Mouse (Mus musculus): ENCODE results near the gene Dok3. TPM values are rescaled to one million over a fixed set of nuclear protein-coding genes. Genes with fewer than 3 reads are reported as not detected.
"Not testable (repeated sequence)": the region's sequence is repeated elsewhere in the genome, so short reads cannot be mapped to it uniquely, and the experiment has no call there.

Dok3 gene
- total RNA-seq (2022), result 1 to 10 TPM; 3.7 to 6.3 (median 5.2) TPM

DNA sequence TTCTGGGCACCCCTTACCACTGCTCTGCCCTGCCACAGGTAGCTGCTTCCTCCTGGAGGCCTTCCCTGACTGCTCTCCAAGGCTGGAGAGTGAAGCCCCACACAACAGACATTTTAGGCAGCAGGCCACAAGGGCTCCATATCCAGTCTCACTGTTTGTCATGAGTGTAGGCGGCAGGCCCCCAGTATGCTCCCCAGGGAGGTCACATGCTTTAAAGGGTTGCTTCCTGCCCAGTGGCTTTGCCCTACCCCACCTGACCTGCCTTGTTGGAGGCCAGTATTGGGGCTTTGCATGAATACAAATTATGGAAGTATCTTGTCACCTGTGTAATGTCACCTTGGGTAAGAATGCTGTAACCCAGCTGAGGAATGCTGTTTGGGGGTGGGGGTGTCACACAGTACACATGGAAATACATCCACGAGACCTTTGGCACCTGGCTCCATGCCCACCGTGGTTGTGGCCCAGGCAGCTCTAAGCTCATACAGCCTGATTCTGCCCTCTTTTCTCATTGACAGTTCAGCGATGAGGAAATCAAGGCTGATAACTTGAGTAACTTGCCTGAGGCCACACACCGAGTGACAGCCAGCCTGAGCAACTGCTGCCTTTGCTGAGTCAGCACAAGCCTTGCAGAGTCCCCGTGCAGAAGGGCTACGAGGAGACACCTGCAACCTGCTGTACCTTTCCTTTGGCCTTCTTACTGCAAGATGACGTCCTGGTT, at the start of gene Dok3:
Gene Dok3, minus strand, starts transcription at position 99 of the 718 bp plus-strand sequence.
- no peak for DNase-seq (ENCODE audit: low spot score in 2 of 2)

DNA sequence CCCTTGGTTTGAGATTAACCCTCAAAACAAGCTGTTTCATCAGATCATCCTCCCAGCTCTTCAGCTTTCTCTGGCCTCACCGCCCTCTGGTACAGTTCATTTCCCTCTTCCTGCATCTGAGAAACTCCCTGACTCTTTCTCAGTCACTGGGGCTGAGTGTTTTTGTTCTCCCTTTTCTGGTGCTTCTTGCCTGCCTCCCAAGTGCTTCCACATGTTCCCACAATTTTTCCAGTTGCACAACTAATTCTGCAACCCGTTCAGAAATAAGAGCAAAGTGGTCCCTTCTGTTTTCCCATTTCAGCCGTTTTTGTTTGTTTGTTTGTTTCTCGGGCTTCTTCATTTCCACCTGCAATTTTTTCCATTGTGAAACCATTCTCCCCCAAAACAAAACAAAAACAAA, 49.0 kb upstream of the Dok3 start:
- DNase-seq (ENCODE audit: low spot score in 2 of 2), result no peak

DNA sequence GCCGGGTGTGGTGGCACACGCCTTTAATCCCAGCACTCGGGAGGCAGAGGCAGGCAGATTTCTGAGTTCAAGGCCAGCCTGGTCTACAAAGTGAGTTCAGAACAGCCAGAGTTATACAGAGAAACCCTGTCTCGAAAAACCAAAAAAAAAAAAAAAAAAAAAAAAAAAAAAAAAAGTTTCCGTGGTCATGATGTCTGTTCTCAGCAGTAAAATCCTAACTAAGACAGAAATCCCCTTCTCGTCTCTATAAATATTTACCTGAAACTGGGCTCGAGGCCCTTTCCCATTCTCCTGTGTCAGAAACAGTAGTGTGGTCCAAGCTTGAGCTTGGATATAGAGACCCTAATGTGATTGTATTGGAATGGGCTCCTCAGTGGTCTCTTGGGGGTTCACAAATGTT, 47.8 kb upstream of the Dok3 start:
- DNase-seq (ENCODE audit: low spot score in 2 of 2), result not testable (repeated sequence)

DNA sequence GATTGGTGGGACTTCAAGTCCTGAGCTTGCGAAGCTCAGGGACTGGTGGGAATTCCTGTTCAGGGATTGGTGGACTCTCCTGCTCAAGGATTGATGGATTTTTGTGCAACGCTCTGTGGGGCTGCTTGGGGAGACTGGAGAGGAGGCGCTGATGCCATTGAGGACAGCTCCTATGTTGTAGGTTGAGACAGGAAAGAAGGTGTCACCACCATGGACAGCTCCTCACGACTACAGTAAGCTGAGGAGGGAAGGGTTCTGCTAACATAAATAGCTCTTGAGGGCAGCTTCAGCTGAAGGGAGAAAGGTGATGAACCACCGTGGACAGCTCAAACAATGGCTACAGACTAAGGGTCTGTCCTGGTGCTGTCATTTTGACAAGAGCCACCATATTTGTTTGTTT, 46.8 kb upstream of the Dok3 start:
- DNase-seq (ENCODE audit: low spot score in 2 of 2), result no peak

DNA sequence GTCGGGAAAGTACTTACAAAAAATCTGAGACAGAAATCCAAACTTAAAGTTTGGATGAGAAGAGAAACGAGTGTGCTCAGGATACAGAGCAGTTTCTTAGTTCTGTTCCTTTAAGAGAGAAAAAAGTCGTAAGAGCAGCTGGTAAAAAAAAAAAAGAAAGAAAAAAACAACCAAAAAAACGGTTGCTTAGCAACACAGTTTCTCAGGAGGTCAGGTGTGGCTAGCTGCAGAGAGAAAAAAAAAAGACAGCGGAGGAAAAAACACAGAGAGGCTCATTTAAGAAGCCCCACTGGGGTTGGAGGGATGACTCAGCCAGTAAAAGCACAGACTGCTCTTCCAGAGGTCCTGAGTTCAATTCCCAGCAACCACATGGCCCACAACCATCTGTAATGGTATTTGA, 45.2 kb upstream of the Dok3 start:
- DNase-seq (ENCODE audit: low spot score in 2 of 2), result no peak

DNA sequence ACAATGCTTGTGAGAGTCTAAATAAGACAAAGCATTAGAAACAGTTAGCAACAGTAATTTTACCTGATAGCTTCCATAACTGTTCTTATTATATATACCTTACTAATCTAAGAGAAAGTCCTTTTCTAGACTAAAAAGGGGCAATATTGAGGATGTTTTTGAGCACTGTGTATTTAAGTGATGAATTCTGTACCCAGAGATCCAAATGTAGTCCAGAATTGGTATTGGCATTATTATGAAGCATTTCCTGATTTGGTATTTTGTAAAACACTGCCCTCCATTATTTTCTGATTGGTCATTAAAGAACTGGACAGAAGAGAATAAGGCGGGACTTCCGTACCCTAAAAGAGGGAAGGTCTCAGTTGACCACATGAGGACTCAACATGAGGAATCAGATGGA, 44.3 kb upstream of the Dok3 start, which contains the start of gene Tmed9:
Gene Tmed9, plus strand, starts transcription at position 301 of the 400 bp plus-strand sequence.
- DNase-seq (ENCODE audit: low spot score in 2 of 2), result no peak

DNA sequence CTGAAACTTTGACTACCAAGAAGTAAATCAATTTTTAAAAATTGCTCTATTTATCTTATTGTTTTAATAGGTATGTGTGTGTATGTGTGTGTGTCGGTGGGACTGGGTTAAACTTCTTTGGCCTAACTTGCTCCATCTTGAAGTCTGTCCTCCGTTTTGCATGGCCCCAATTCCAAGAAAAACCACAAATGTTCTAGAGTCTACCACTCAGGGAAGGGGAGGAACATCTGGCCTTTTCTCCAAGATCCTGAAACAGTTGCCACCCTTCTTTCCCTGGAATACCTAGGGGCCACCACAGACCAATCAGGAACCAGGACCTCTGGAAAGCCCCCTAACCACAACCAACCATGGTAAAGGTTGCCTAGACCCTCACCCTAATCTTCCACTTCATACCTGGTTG, 42.9 kb upstream of the Dok3 start:
- no peak for DNase-seq (ENCODE audit: low spot score in 2 of 2)

DNA sequence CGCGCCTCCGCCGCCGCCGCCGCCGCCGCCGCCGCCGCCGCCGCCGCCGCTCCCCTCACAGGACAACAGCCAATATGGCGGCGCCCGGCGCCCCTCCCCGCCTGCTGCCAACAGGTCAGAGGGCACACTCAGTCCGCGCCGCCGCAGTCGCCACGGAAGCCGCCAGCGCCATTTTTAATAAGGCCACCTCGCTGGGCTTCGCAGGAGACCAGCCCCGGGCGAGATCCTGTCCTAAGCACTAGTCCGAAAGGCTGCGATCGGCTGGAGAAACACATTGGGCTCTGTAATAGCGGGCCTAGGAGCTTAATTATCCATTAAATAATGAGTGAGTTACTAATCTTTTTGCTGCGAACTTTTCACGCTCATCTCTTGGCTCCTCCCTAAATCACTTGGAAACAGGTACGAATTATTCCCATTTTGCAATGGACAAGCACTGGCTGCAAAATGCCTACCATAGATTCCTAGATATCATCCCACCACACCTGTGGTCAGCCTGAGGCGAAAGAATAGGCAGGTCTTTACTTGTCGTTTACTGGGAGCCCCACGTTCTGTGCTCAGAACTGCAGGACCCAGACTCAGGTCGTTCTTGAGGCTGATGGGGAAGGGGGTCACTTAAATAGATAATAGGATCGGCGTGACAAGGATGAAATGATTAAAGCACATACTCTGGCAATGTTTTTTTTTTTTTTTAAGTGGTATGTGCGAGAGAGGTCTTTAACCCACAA, 42.1 kb upstream of the Dok3 start, which contains the start of gene Fam193b:
Gene Fam193b, minus strand, starts transcription at position 94 of the 725 bp plus-strand sequence.
- DNase-seq (ENCODE audit: low spot score in 2 of 2), result peak; percentile 90 to 91

DNA sequence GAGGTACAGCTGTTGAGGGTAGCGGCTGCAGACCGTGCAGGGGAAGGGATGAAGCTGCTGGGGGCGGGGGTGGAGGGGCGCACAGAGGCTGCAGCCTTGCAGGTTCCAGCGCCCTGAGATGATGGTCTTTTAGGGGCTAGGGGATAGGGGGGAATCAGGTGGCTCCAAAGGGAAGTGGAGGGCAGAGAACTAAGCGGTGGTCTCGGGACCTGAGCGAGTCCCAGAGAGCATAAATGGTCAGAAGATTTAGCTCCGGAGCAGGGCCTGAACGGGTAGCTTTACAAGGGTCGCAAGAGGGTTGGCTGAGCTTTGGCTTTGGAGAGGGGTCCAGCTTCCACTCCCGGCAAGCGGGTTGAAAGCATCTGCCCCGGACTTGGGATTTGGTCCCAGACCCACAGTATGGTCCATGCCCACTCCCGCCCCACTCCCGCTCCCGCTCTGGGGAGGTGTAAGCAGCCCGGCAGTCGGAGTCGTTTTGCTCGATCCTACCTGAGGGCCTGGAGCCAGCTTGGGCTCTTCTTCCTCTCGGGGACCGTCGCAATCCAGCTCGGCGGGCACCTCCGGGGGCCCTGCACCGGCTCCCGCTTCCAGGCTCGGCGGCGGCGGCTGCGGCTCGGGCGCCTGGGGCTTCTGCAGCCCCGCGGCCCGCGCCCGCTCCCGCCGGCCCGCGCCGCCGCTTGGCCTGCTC, 41.3 kb upstream of the Dok3 start:
- DNase-seq (ENCODE audit: low spot score in 2 of 2), result peak in 1 of 2 experiments; percentile 23

DNA sequence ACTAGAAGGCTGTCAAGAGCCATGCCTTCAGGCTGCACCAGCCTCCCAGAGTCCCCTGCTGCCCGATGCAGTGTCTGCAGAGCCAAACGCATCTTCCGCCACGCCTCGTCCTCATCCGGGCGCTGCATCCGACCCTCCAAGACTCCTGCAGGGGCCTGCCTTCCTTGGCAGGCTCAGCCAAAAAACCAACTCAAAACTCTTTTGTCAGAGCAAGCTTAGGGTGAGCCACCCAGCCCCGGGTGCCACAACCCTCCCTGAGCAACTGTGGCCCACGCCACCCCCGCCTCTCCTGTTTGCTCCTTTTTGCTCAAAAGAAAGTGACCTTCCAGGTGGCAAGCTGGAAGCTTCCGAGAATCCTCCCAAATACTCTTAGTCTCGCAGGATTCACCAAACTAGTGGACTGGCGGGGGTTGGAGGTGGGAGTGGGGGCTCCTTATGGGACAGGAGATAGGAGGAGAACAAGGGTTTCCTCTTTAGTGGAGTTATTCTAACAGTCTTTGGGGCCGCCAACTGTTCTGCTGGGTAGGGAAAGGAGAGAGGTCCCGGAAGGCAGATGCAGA, 40.7 kb upstream of the Dok3 start:
- no peak for DNase-seq (ENCODE audit: low spot score in 2 of 2)

DNA sequence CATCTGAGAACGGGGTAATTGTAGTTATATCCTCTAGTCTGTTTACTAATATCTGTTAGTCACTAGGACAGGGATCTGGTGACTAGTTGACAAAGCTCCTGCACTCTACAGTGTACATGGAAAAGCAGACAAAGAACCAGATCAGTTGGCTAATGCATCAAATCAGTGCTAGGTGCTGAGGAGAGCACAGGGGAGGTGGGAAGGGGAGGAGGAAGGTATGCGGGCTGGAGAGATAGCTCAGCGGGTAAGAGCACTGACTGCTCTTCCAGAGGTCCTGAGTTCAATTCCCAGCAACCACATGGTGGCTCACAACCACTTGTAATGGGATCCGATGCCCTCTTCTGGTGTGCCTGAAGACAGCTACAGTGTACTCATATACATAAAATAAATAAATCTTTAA, 39.4 kb upstream of the Dok3 start:
- DNase-seq (ENCODE audit: low spot score in 2 of 2), result not testable (repeated sequence)

DNA sequence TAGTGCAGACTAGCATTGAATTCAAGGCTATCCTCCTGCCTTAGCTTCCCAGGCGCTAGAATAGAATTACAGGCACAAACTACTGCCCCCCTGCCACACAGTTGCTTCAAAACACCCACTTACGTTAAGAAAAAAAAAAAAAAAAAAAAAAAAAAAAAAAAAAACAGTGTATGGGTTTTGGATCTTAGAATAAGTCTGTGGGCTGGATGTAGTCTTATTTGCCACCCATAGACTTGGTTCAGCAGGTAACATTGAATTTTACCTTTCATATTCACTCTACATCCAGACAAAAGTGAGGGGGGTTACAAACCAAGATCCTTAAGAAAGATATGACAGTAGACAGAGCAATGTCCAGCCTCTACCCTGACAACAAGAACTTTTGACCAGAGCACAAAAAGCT, 38.9 kb upstream of the Dok3 start:
- DNase-seq (ENCODE audit: low spot score in 2 of 2), result no peak

DNA sequence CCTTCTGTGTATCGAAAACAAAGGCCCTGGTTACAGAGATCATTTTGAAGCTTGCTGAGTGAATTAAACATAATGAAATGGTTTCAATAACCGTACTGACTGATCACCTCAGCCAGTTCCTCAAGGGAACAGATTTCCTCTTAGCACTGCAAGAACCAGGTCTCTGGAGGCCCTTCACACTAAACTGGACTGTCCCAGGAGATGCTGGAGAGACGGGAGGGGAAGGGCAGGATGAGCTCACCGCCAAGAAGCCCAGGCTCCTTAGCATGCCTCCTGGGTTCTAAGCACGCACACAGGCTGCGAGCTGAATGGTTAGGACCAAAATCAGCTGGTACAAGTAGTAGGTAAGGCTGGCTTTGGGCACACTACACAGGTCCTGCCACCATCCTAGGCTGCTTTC, 37.9 kb upstream of the Dok3 start:
- DNase-seq (ENCODE audit: low spot score in 2 of 2), result no peak

DNA sequence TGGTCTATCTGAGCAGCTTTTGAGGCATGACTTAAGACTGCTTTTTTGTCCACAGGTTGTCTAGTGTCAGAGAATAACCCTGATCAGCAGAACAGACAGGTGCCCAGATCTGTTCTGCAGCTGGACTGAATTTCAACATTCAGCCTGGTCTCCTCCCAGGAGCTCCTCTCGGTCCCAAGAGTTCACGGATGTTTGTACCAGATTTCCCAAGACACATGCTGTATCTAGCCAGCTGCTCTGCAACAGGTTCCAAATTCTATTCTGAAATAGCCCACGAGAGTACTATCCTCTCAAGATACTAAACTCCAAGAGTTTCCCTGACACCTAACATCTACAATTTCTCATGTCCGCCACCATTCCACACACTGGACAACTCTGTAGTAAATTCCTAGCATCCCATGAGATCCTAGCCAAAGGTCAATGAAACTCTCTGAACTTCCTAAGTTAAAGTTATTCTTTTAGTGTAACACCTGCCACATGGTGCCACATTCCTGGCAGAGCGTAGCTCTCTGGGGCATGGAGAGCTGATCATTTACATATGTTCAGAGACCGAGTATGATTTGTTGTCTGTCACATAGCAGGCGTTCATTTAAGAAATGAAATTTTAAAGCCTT, 34.3 kb upstream of the Dok3 start:
- DNase-seq (ENCODE audit: low spot score in 2 of 2), result no peak

DNA sequence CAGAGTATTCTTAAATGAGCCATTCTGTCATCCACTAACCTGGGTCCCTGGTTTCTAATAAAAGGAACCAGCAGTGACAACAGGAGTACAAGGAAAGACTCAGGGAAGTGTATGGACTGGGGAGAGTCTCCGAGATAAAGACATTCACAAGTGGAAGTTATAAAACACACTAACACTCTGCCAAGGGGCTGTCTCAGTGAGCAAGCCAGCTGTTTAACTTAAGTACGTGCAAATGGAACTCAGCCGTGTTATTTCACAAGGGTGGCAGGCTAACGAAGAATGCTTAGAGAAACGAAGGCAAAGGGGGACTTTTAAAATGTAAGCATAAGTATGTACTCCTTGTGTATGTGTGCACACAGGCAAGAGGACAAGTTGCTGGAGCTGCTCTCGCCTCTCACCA, 28.4 kb upstream of the Dok3 start:
- no peak for DNase-seq (ENCODE audit: low spot score in 2 of 2)

DNA sequence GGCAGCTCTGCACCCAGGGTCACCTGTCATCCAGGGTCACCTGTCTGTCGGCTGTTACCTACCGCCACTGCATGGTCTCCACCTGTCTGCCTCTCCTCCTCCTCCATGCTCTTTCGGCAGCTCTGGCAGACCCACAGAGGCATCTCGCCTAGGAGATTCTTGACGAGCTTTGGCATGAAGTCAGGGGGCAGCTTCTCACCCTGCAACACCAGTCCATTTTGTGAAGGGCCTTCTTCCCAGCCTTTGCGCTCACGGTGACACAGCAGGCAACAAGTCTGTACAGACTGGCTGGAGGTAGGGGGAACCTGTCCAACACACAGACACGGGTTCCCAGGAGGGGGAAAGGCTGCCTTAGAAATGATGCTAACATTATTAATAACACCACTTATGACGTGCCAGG, 26.8 kb upstream of the Dok3 start:
- DNase-seq (ENCODE audit: low spot score in 2 of 2), result no peak

DNA sequence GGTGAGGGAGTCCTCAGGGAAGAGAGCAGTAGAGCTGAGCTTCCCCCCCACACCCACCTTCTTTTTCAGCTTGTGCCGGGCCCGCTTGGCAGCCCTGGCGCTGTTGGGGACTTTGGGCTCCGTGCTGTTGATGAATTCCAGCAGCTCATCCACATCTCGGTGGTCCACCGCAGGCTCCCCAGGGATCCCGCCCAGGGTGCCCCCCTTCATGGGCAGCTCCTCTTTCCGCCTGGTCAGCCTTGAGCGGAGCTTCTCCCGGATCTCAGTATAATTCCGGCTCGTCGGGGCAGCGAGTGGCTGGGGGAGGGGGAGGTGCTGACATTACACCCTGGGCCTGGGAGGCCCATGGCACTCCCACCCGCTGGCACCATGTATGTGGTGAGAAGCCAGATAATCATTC, 20.0 kb upstream of the Dok3 start:
- DNase-seq (ENCODE audit: low spot score in 2 of 2), result no peak

DNA sequence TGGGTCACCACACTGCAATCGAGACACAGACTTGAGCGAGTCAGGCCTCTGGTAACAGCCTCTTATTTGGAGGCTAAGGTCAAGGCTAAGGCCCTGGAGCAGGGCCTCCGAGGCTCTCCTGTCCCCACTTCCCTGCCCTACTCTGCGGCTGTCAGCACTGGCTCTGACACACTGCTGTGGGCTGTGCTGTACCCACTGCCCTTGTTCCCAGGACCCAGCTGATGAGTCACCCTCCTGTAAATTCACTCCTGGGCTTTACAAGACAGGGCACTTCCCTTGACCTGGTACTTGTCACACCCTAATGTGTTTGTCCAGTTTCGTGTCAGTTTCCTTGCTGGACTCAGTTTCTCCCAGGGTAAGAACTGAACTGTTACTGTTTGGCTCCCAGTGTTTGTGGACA, 19.3 kb upstream of the Dok3 start:
- no peak for DNase-seq (ENCODE audit: low spot score in 2 of 2)

DNA sequence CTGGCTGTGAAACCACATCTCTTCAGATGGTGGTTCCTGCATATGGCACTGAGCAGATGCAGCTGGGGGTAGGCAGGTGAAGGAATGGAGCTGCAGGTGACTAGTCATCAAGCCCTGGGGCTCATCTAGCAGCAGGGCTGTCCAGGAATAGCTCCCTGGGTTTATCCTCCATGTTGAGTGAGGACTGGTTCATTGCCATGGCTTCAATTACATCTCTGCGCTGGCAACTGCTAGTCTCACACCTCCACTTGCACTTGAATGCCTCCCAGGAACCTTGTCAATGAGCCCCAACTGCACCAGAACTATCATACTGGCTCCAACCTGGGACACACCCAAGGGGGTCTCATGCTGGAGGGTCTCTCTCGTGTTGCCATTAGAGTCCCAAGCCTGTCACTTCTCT, 18.8 kb upstream of the Dok3 start:
- DNase-seq (ENCODE audit: low spot score in 2 of 2), result no peak

DNA sequence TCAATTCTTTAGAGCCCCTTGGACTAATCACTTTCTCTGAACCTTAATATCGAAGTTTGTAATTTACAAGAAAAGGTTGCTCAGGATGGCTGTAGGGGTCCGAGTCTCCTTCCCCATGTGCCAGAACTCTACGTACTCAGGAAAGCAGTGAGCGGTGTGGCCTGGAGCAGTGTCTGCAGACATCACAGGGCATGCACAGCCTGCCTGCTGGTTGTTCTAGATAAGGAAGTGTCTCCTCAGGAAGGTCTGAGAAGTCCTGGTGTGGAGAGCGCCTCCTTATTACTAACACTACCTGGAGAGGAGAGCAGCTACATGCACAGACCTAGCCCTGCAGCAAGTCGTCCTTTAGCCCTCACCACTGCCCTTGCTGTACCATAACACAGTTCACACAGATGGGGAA, 15.7 kb upstream of the Dok3 start:
- DNase-seq (ENCODE audit: low spot score in 2 of 2), result no peak

DNA sequence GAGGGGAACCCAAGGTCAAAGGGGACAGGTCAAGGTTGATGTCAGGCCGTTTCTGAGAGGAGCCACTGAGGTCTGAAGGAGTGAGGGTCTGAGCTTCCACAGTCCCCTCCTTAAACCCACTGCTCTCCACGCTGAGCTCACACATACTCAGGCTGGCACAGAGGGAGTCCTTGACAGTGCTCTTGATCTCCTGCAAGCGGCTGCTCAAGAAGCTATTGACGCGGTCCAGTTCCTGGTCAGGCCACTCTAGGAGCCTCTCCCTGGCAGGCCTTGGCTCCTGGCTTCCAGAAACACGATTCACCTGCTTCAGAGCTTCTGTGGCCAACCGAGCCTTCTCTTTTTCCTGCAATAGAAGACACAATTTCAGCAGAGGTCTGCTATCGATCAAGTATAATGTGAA, 14.4 kb upstream of the Dok3 start:
- DNase-seq (ENCODE audit: low spot score in 2 of 2), result no peak

DNA sequence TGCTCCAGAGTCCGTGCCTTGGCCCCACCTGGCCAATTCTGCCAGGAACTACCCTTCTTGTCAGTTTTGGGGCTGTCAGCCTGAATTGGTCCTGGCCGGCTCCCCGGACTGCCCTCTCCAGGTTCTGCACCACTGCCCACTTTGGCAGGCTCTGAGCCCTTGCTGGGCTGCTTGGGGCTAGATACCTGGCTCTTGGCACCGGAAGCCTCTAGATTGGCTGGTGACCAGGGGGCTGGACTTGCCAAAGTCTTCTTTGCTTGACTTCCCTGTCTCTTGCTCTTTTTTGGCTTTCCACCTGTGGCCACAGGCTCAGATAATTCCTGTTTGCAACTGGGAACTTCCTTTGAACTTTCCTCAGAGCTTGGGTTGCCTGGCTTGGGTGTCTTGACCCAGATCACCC, 13.8 kb upstream of the Dok3 start:
- no peak for DNase-seq (ENCODE audit: low spot score in 2 of 2)

Data from left cerebral cortex, adult 8-10 months (tissue).